Mouse (Mus musculus): Measurements from ENCODE around the gene Defb22.

DNA sequence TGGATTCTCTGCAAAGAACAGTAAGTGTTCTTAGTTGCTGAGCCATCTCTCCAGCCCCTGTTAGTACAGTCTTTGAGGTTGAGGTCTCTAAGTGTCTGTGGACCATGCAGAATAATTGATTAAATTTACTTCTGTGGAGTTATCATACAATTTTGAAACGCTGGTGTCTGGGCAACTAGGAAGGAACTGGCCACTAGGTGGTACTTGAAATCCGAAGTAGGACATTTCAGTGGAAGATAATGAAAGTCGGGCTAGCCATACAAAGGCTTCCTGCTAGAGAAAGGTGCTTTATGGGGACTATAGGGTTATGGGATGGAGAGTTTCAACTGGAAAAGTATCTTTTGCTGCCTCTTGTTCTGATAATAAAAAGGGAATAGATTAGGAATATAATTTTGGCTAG is 17.5 kb downstream of the Defb22 start:
- no peak for TF ChIP-seq GATA1 (IDR thresholded peaks at IDR 0.05; ENCODE audit: borderline replicate concordance, low read length)
- no peak for TF ChIP-seq FLI1 (IDR thresholded peaks at IDR 0.05; ENCODE audit: low read length)

Measured in megakaryocyte, embryonic 14.5 days (primary cell).